In genomic region chr11:30154980-30155379, GRCm38 (mm10) we compare ENCODE assay signal across 14 mouse cellular contexts.
"Had no signal": no experiment of that assay in that cellular context is flagged by ENCODE, and none has a peak within 500 bp of the region (broad histone marks: within the 10 kb centered on the region; RNA-seq: fewer than 3 reads in every experiment).

No protein-coding gene starts in this region.

- H3K9me3 ChIP-seq: limb, embryonic 12.5 days; liver, embryonic 15.5 days; lung, embryonic 15.5 days; midbrain, embryonic 12.5 days; neural tube, embryonic 13.5 days had no signal

- H3K27ac ChIP-seq: layer of hippocampus, adult 2 months; limb, embryonic 12.5 days; liver, embryonic 15.5 days; lung, embryonic 15.5 days; macrophage; midbrain, embryonic 12.5 days; neural tube, embryonic 13.5 days; stomach, postnatal 0 days had no signal

- H3K4me3 ChIP-seq: layer of hippocampus, adult 2 months; limb, embryonic 12.5 days; liver, embryonic 15.5 days; lung, embryonic 15.5 days; midbrain, embryonic 12.5 days; neural tube, embryonic 13.5 days had no signal

- DNase-seq: kidney, postnatal 10 days; kidney, postnatal 4 days; lung, postnatal 14 days; right cerebral cortex, postnatal 25 days; thymus, postnatal 4 days had no signal

- H3K27me3 ChIP-seq: limb, embryonic 12.5 days; liver, embryonic 15.5 days; lung, embryonic 15.5 days; midbrain, embryonic 12.5 days; neural tube, embryonic 13.5 days had no signal

- H3K9ac ChIP-seq: limb, embryonic 12.5 days; liver, embryonic 15.5 days; lung, embryonic 15.5 days; midbrain, embryonic 12.5 days; neural tube, embryonic 13.5 days had no signal

- H3K4me2 ChIP-seq: limb, embryonic 12.5 days; liver, embryonic 15.5 days; lung, embryonic 15.5 days; midbrain, embryonic 12.5 days; neural tube, embryonic 13.5 days had no signal

- ATAC-seq: midbrain, embryonic 16.5 days had no signal
